Mouse (Mus musculus): Measurements from ENCODE around the gene Slc10a7. TPM values are rescaled to one million over a fixed set of nuclear protein-coding genes. Genes with fewer than 3 reads are reported as not detected.

Slc10a7 gene
- polyA plus RNA-seq, 2 experiments, result 13.1 to 20.9 TPM

- no peaks in the 10 kb centered on the region for H3K36me3 ChIP-seq (ENCODE audit: control insufficient read depth, insufficient read depth, low read length)
- no peaks in the 10 kb centered on the region for H3K9me3 ChIP-seq (ENCODE audit: control insufficient read depth, low read length)
- H3K9ac ChIP-seq (ENCODE audit: low read depth, low read length, severe bottlenecking), result no peak overlapping the region
- peaks cover 3% of the 10 kb centered on the region; the same call in 1 of the 2 replicates for H3K4me1 ChIP-seq (ENCODE audit: control insufficient read depth, insufficient read depth, low read length)
- no peak overlapping the region for H3K27ac ChIP-seq (replicated peaks; ENCODE audit: low read depth, low read length)
- no peak overlapping the region for H3K4me2 ChIP-seq (replicated peaks; ENCODE audit: low read depth, low read length, severe bottlenecking)
- 73% methylated on average over 5 of the region's 5 CpGs for WGBS
- no peak for DNase-seq (ENCODE audit: low spot score)
- no peak for TF ChIP-seq POLR2A (IDR thresholded peaks at IDR 0.05; ENCODE audit: borderline replicate concordance, extremely low read depth, insufficient read depth, insufficient read length)
- H3K27me3 ChIP-seq (ENCODE audit: control insufficient read depth, insufficient read depth, low read length), result no peaks in the 10 kb centered on the region
- H3K4me3 ChIP-seq (replicated peaks; ENCODE audit: low read length), result no peak overlapping the region
- no peak for ATAC-seq (ENCODE audit: low FRiP score, low read depth)
Observed at GRCm38 (mm10) chr8:78623972-78624371, 114.8 kb downstream of the Slc10a7 start.

DNA sequence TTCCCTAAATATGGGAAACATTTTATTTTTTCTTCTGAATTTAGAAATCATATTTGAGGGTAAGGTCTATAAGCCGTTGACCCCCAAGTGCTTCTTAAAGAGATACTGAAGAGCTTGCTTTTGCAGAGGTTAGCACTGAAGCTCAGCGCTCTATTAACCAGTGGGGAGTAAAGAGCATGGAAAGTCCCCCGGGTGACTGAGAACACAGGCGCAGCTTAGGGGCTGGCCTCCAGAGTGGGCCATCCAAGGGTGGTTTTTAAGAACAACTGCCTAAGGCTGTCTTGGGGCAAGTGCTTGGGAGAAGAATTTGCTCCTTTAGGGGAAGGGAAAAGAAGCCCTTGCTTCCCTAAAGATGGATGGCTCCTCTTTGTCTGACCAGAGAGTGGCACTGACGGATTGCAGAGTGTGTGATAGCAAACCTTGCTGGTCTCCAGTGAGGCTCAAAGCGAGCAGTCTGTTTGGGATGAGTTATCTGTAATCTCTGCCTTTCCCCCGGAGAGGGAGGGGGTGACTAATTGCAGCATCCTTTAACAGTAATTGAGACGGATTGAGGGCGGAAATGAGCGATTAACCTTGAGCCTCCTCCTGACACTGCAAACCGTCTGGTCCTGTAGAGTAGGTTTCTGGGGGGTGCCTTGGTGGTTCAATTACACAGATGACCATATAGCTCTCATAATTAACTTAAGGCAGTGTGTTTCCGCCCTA is 115.7 kb downstream of the Slc10a7 start:
- TF ChIP-seq POLR2A (IDR thresholded peaks at IDR 0.05; ENCODE audit: borderline replicate concordance, extremely low read depth, insufficient read depth, insufficient read length), result no peak
- 20% methylated on average over 12 of the region's 12 CpGs for WGBS

GRCm38 (mm10) chr8:78626632-78627031 is 117.5 kb downstream of the Slc10a7 start:
- no peak for DNase-seq (ENCODE audit: low spot score)

More for the DNA sequence above, 115.7 kb downstream of the Slc10a7 start:
- Histone ChIP-seq H3K27ac (replicated peaks; ENCODE audit: low read depth, low read length) (no peak overlapping the region), H3K4me2 (replicated peaks; ENCODE audit: low read depth, low read length, severe bottlenecking) (no peak overlapping the region), H3K27me3 (ENCODE audit: control insufficient read depth, insufficient read depth, low read length) (no peaks in the 10 kb centered on the region), H3K4me3 (replicated peaks; ENCODE audit: low read length) (no peak overlapping the region), H3K9me3 (ENCODE audit: control insufficient read depth, low read length) (no peaks in the 10 kb centered on the region), H3K9ac (ENCODE audit: low read depth, low read length, severe bottlenecking) (no peak overlapping the region), H3K36me3 (ENCODE audit: control insufficient read depth, insufficient read depth, low read length) (no peaks in the 10 kb centered on the region), H3K4me1 (ENCODE audit: control insufficient read depth, insufficient read depth, low read length) (peaks cover 3% of the 10 kb centered on the region; the same call in 1 of the 2 replicates)
- ATAC-seq (ENCODE audit: low FRiP score, low read depth), result no peak
- no peak for DNase-seq (ENCODE audit: low spot score)

GRCm38 (mm10) chr8:78627793-78628192 is 118.6 kb downstream of the Slc10a7 start:
- Histone ChIP-seq H3K36me3 (ENCODE audit: control insufficient read depth, insufficient read depth, low read length) (no peaks in the 10 kb centered on the region), H3K27ac (replicated peaks; ENCODE audit: low read depth, low read length) (no peak overlapping the region), H3K4me2 (replicated peaks; ENCODE audit: low read depth, low read length, severe bottlenecking) (no peak overlapping the region), H3K4me3 (replicated peaks; ENCODE audit: low read length) (no peak overlapping the region), H3K9me3 (ENCODE audit: control insufficient read depth, low read length) (no peaks in the 10 kb centered on the region), H3K27me3 (ENCODE audit: control insufficient read depth, insufficient read depth, low read length) (no peaks in the 10 kb centered on the region), H3K4me1 (ENCODE audit: control insufficient read depth, insufficient read depth, low read length) (peaks cover 10% of the 10 kb centered on the region; the same call in 1 of the 2 replicates), H3K9ac (ENCODE audit: low read depth, low read length, severe bottlenecking) (no peak overlapping the region)
- 77% methylated on average over 9 of the region's 9 CpGs for WGBS
- DNase-seq (ENCODE audit: low spot score) (no peak), ATAC-seq (ENCODE audit: low FRiP score, low read depth) (no peak)
- TF ChIP-seq POLR2A (IDR thresholded peaks at IDR 0.05; ENCODE audit: borderline replicate concordance, extremely low read depth, insufficient read depth, insufficient read length), result no peak

More at GRCm38 (mm10) chr8:78626632-78627031, 117.5 kb downstream of the Slc10a7 start:
- no peak for ATAC-seq (ENCODE audit: low FRiP score, low read depth)
- TF ChIP-seq POLR2A (IDR thresholded peaks at IDR 0.05; ENCODE audit: borderline replicate concordance, extremely low read depth, insufficient read depth, insufficient read length), result no peak
- Histone ChIP-seq H3K27me3 (ENCODE audit: control insufficient read depth, insufficient read depth, low read length) (no peaks in the 10 kb centered on the region), H3K4me2 (replicated peaks; ENCODE audit: low read depth, low read length, severe bottlenecking) (no peak overlapping the region), H3K9ac (ENCODE audit: low read depth, low read length, severe bottlenecking) (no peak overlapping the region), H3K36me3 (ENCODE audit: control insufficient read depth, insufficient read depth, low read length) (no peaks in the 10 kb centered on the region), H3K27ac (replicated peaks; ENCODE audit: low read depth, low read length) (no peak overlapping the region), H3K9me3 (ENCODE audit: control insufficient read depth, low read length) (no peaks in the 10 kb centered on the region), H3K4me3 (replicated peaks; ENCODE audit: low read length) (no peak overlapping the region), H3K4me1 (ENCODE audit: control insufficient read depth, insufficient read depth, low read length) (peaks cover 10% of the 10 kb centered on the region; the same call in 1 of the 2 replicates)
- WGBS, result 76% methylated on average over 5 of the region's 5 CpGs

DNA sequence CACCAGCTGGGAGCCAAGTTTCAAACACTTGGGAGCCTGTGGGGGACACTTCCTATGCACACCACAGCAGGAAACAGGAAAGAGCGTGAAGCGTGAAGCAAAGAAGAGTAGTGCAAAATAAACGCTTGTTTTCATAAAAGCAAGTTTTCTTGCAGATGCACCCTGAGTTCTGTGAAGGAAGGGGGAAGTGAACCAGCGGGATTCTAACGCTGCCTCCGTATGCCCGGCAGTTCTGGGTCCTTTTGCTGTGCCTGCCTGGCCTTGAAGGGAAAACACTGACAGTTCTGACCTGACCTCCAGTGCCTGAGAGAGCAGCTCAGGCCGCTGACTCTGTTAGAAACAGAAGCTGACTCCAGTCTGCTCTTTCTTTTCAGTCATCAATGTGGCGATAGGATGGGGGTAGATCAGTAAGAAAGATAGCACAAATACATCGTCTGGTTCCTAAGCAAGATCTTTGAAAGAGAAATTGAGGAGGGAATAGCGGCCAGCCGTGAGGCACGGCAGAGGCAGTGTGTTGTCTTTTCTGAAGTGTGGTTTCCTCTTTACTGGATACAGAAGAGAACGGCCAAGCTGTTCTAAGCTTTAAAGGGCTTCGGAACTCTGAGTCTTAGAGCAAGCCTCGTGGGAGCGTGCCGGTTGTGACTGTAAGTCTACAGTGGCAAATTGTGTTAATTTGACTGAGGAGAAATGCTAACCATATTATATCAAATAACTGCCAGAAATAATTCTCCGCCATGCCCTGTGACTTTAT is 121.4 kb downstream of the Slc10a7 start:
- Histone ChIP-seq H3K27ac (replicated peaks; ENCODE audit: low read depth, low read length) (no peak overlapping the region; the same call in 1 of the 2 replicates), H3K4me3 (replicated peaks; ENCODE audit: low read length) (no peak overlapping the region), H3K36me3 (ENCODE audit: control insufficient read depth, insufficient read depth, low read length) (no peaks in the 10 kb centered on the region), H3K27me3 (ENCODE audit: control insufficient read depth, insufficient read depth, low read length) (no peaks in the 10 kb centered on the region), H3K4me1 (ENCODE audit: control insufficient read depth, insufficient read depth, low read length) (peaks cover 12% of the 10 kb centered on the region; the same call in 1 of the 2 replicates), H3K4me2 (replicated peaks; ENCODE audit: low read depth, low read length, severe bottlenecking) (no peak overlapping the region), H3K9me3 (ENCODE audit: control insufficient read depth, low read length) (no peaks in the 10 kb centered on the region), H3K9ac (ENCODE audit: low read depth, low read length, severe bottlenecking) (no peak overlapping the region)
- no peak for TF ChIP-seq POLR2A (IDR thresholded peaks at IDR 0.05; ENCODE audit: borderline replicate concordance, extremely low read depth, insufficient read depth, insufficient read length)
- DNase-seq (ENCODE audit: low spot score), result no peak
- WGBS, result 61% methylated on average over 19 of the region's 19 CpGs
- no peak for ATAC-seq (ENCODE audit: low FRiP score, low read depth)

All from limb, embryonic 14.5 days (tissue).